Mouse (Mus musculus) layer of hippocampus, adult 11-12 months (tissue): ENCODE data around the gene S100a5.

Experiments
- DNase-seq: peaks from one replicate; pipeline ENCODE4 v3.0.0; 2022; ENCODE audit warnings: low spot score

The S100a5 gene

GRCm38 (mm10) chr3:90600458-90601195 lies 7.7 kb upstream of the S100a5 start:
- no peak for DNase-seq

DNA sequence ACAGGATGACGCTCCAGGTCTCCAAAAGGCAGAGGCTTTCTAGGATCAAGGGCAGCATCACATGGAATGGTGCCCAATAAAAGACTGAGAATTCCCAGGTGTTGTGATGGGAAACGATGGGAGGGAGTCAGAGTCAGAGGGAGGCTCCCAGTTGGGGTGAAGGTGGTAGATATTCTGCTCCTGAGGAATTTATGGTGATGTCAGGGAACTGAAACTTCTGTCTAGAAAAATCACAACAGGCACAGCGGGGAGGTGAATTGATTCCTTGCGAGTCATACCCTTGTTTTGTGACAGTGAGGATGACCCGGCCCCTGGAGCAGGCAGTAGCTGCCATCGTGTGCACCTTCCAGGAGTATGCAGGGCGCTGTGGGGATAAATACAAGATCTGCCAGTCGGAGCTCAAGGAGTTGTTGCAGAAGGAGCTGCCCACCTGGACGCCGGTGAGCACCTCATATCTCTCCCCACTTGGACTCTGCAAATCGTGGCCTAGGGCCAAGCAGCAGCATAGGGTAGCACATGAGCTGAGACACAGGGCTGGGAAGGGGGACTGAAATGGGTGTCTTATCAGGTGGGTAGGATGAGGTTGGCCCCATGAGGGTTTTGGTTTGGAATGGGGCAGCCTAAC lies 6.7 kb upstream of the S100a5 start, which contains the start of gene Gm42674:
Gm42674 (plus strand) TSS at position 419 of the 625 bp plus-strand sequence.
- no peak for DNase-seq

DNA sequence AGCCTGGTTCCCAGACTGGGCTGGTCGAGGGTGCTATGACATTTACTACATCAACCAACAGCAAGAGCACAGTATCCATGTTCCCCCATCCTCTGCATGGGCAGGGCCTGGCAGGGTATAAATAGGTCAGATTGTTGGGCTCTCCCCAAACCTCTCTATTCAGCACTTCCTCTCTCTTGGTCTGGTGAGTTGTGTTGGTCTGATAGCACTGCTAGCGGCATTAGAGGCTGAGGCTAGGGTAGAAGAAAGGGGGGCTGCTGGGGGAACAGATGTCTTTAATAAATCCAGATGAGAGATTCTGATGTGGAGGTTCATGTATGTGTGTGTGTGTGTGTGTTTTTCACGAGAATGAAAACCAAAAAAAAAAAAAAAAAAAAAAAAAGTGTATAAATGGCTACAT lies 4.7 kb upstream of the S100a5 start, which contains the start of gene S100a4:
S100a4 (plus strand) TSS at position 149 of the 400 bp plus-strand sequence.
- DNase-seq = no peak

- peak; percentile 57 for DNase-seq
Observed at GRCm38 (mm10) chr3:90604416-90604815, 3.9 kb upstream of the S100a5 start.

DNA sequence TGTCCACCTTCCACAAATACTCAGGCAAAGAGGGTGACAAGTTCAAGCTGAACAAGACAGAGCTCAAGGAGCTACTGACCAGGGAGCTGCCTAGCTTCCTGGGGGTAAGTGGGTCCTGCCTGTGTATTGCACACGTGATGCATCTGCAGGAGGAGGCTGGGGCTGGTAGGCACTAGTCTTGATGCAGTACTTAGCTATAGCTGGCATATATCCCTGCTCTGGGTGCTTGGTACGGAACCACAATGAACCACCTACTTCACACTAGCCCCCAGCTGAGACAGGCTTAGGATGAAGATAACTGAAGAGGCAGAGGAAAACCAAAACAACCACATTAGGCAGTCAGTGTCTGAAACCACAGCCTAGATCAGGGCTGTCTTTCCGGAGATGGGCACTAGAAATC lies 3.3 kb upstream of the S100a5 start:
- no peak for DNase-seq

DNA sequence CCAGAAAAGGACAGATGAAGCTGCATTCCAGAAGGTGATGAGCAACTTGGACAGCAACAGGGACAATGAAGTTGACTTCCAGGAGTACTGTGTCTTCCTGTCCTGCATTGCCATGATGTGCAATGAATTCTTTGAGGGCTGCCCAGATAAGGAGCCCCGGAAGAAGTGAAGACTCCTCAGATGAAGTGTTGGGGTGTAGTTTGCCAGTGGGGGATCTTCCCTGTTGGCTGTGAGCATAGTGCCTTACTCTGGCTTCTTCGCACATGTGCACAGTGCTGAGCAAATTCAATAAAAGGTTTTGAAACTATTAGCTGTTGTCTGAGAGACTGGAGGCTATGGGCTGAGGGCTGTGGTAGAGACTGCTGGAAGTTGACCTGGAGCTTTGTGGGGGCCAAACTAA lies 2.6 kb upstream of the S100a5 start:
- DNase-seq = no peak

DNA sequence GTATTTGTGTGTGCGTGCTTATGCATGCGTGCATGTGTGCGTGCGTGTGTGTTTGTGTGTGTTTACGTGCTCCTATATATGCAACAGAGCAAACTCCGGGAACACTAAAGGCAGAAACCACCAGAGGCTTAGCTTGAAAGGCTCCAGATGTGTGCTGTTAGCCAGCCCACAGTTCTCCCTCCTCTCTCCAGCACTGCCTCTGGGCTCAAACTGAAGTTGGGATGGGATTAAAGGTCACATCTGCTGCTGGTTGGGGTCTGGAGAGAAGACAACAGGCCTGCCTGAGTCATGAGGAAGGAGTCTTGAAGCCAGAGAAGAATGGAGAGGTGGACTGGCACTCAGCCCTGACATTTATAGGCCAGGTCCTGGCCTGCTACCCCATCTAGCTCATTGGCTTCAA lies 2.1 kb upstream of the S100a5 start:
- DNase-seq = no peak

- DNase-seq = no peak
Observed at GRCm38 (mm10) chr3:90607361-90607760, 962 bp upstream of the S100a5 start.

GRCm38 (mm10) chr3:90609102-90609501 lies 779 bp downstream of the S100a5 start:
- DNase-seq = no peak

GRCm38 (mm10) chr3:90611494-90611893 lies 3.2 kb downstream of the S100a5 start:
- DNase-seq = no peak

- no peak for DNase-seq
Observed at GRCm38 (mm10) chr3:90612061-90612460, 3.7 kb downstream of the S100a5 start.

- peak; percentile 63 for DNase-seq
Observed at GRCm38 (mm10) chr3:90612728-90613291, 4.5 kb downstream of the S100a5 start, which contains the start of gene S100a6. S100a6 (plus strand) TSS chr3:90612882.

GRCm38 (mm10) chr3:90613461-90614147 lies 5.3 kb downstream of the S100a5 start:
- DNase-seq = no peak

DNA sequence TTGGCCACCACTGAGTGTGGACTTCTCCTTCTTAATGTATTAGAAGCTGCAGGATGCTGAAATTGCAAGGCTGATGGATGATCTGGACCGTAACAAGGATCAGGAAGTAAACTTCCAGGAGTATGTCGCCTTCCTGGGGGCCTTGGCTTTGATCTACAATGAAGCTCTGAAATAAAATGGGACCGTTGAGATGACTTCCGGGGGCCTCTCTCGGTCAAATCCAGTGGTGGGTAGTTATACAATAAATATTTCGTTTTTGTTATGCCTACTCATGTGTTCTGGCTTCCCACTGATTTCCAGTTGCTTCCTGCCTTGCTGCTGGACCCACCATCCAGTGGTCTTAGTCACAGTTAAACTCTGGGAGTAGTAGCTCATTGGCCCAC lies 5.8 kb downstream of the S100a5 start:
- no peak for DNase-seq

DNA sequence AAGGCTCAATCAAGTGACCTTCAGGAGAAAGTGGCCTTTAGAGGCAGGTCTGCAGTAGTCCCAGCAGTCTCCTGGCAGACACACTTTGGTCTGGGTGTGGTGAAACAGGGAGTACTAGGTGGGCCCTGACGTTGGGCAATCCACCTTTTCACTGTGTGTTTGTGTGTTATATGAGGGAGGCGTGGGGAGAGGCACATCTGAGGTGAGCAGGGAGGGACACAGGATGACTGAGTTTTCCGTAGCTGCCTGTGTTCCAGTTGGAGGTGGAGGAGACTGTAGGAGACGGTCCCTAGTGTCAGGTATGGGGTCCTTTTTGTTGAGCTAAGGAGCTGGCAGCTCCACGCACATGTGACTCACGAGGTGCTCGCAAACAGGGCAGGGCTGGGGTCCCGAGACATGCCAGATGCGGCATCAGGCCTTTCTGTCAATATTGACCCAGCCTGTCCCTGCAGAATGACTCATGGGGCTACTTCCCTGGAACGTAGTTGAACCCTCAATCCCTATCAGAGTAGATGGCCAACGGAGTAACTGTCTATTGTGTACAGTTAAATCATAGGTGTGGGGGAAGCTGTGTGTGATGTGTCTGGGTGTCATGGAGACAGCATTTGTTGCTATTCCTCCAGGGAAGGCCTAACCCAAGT lies 6.4 kb downstream of the S100a5 start:
- DNase-seq = no peak

DNA sequence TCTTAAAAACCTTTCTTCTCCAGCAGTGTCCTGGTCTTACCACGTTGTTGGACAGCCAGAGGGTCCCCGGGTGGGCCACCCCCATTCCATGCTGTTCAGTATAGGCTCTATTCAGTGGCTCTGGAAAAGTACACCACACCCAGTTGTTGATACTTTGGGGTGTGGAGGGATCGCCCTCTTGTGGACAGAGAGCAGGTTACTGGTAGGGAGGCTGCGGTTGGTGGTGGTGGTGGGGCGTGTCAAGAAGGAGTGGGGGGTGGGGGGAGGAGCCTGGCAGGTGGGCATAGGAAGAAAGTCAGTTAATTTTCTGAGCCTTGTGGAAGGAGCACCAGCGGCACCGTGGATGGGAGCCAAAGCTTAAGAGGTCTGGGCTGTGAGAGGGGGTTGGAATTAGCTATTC lies 7.1 kb downstream of the S100a5 start:
- DNase-seq = peak; percentile 84

DNA sequence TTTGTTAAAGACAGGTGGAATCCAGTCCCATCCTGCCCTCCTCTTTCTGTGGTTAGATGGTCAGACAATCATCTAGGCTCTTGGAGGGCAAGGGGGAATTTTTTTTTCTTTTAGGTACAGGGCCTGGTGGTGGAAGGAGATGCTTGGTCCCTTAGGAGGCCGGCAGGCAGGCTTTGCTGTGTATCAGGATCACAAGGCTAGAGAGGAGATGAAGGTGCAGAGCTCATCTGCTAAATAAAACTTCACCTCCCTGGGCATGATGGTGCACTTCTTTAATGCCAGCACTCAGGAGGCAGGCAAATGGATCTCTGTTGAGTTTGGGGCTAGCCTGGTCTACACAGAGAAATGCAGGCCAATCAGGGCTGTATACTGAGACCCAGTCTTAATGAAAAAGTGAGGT lies 7.6 kb downstream of the S100a5 start:
- DNase-seq = no peak

DNA sequence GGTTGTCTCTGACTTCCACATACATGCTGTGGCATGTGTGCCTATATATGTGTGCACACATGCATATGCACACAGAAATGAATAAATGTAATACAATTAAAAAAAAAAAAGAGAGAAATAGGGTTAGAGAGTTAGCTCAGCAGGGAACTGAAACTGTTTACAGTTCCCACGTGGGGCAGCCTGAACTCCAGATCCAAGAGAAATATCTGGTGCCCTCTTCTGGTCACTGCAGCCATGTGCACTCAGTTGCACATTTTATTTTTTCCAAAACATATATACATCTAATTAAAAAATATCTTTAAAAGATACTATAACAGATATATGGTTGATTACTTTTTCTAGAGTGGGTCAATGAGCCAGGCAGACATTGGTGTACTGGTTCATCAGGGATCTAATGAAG lies 9.3 kb downstream of the S100a5 start:
- DNase-seq = no peak

GRCm38 (mm10) chr3:90621552-90621951 lies 13.2 kb downstream of the S100a5 start:
- no peak for DNase-seq

GRCm38 (mm10) chr3:90623435-90624071 lies 15.2 kb downstream of the S100a5 start:
- peak; percentile 58 for DNase-seq

DNA sequence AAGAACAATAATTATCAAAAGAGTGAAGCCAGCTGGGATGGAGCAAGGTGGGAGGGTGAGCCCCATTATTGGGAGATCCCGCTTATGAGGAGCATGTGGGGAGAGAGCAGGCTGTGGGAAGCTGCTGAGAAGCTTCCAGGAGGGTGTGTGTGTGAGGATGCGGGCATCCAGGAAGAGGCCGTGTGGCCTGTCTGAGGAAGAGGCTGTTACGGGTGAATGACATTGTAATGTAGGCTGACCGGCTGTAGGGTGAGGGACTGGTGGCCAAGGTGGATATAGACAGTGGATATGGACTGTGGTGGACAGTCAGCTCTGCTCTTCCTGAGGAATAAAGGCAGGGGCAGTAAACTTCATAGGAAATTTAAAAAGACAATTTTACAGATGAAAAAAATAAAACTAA lies 17.2 kb downstream of the S100a5 start:
- no peak for DNase-seq
